Mouse (Mus musculus) embryonic stem cell, embryonic (primary cell): Measurements from ENCODE around the gene Itpr2.

Source experiments
- CTCF ChIA-PET, 4 experiments: fragments of 300-600 bp in 2 of 4; fragments of 350-600 bp in 2 of 4; sonication (Branson Sonifier 250); formaldehyde crosslinking; loops; one replicate each; lab custom pipeline; 2022; ENCODE audit warnings: inconsistent platforms in 2 of 4; lab: Charles Lee
- POLR2A ChIA-PET, 4 experiments: fragments of 300-600 bp in 2 of 4; fragments of 350-600 bp in 2 of 4; sonication (Branson Sonifier 250); formaldehyde crosslinking; loops; one replicate each; lab custom pipeline; 2022; ENCODE audit warnings: antibody characterized with exemption in 4 of 4, inconsistent platforms in 1 of 4; lab: Charles Lee

Itpr2 gene

GRCm38 (mm10) chr6:146157099-146157498 lies 344.9 kb downstream of the Itpr2 start:
- POLR2A ChIA-PET = interaction anchor here in 1 of 4 experiments (0.5 kb wide), 1 partner anchor 194 kb away, joined by 3 read pairs; no protein-coding TSS in a partner anchor

GRCm38 (mm10) chr6:146156536-146156935 lies 345.5 kb downstream of the Itpr2 start:
- POLR2A ChIA-PET = no interaction called here
- CTCF ChIA-PET = no interaction called here

More at GRCm38 (mm10) chr6:146157099-146157498, 344.9 kb downstream of the Itpr2 start:
- CTCF ChIA-PET = no interaction called here

- CTCF ChIA-PET = interaction anchor here in 1 of 4 experiments (0.6 to 1.6 kb wide), 2 partner anchors 75 to 636 kb away, joined by 3 to 4 read pairs; no protein-coding TSS in a partner anchor
- POLR2A ChIA-PET = no interaction called here
Observed at GRCm38 (mm10) chr6:146155156-146155734, 346.8 kb downstream of the Itpr2 start.

GRCm38 (mm10) chr6:146152843-146153242 lies 349.2 kb downstream of the Itpr2 start:
- CTCF ChIA-PET = no interaction called here
- POLR2A ChIA-PET = no interaction called here

- POLR2A ChIA-PET = no interaction called here
- CTCF ChIA-PET = no interaction called here
Observed at GRCm38 (mm10) chr6:146140966-146141585, 360.9 kb downstream of the Itpr2 start.

GRCm38 (mm10) chr6:146140171-146140570 lies 361.9 kb downstream of the Itpr2 start:
- CTCF ChIA-PET = no interaction called here

GRCm38 (mm10) chr6:146136646-146137045 lies 365.4 kb downstream of the Itpr2 start:
- CTCF ChIA-PET = no interaction called here

More at GRCm38 (mm10) chr6:146140171-146140570, 361.9 kb downstream of the Itpr2 start:
- POLR2A ChIA-PET = interaction anchor here in 1 of 4 experiments (0.7 kb wide), 1 partner anchor 27 kb away, joined by 4 read pairs; no protein-coding TSS in a partner anchor

GRCm38 (mm10) chr6:146136244-146136643 lies 365.8 kb downstream of the Itpr2 start:
- CTCF ChIA-PET = no interaction called here
- POLR2A ChIA-PET = interaction anchor here in 1 of 4 experiments (1.3 kb wide), 1 partner anchor 9 kb away, joined by 3 read pairs; no protein-coding TSS in a partner anchor

More at GRCm38 (mm10) chr6:146136646-146137045, 365.4 kb downstream of the Itpr2 start:
- POLR2A ChIA-PET = interaction anchor here in 1 of 4 experiments (1.3 kb wide), 1 partner anchor 10 kb away, joined by 3 read pairs; no protein-coding TSS in a partner anchor

- ChIA-PET CTCF (no interaction called here), POLR2A (no interaction called here)
Observed at GRCm38 (mm10) chr6:146135291-146135690, 366.7 kb downstream of the Itpr2 start.

- ChIA-PET POLR2A (interaction anchor here in 1 of 4 experiments (0.6 kb wide), 1 partner anchor 277 kb away, joined by 3 read pairs; no protein-coding TSS in a partner anchor), CTCF (interaction anchor here in 1 of 4 experiments (0.6 kb wide), 1 partner anchor 158 kb away, joined by 6 read pairs; no protein-coding TSS in a partner anchor)
Observed at GRCm38 (mm10) chr6:146133921-146134320, 368.1 kb downstream of the Itpr2 start.

GRCm38 (mm10) chr6:146129066-146129465 lies 373.0 kb downstream of the Itpr2 start:
- POLR2A ChIA-PET = no interaction called here
- CTCF ChIA-PET = no interaction called here

- ChIA-PET POLR2A (interaction anchor here in 2 of 4 experiments (0.8 to 1.4 kb wide), 3 partner anchors 10 to 216 kb away, joined by 3 read pairs; no protein-coding TSS in a partner anchor), CTCF (no interaction called here)
Observed at GRCm38 (mm10) chr6:146126823-146127681, 375.0 kb downstream of the Itpr2 start.

GRCm38 (mm10) chr6:146125621-146126020 lies 376.4 kb downstream of the Itpr2 start:
- CTCF ChIA-PET = no interaction called here
- POLR2A ChIA-PET = interaction anchor here in 2 of 4 experiments (0.6 to 0.8 kb wide), 2 partner anchors 47 to 555 kb away, joined by 3 to 4 read pairs; no protein-coding TSS in a partner anchor

- ChIA-PET POLR2A (no interaction called here), CTCF (no interaction called here)
Observed at GRCm38 (mm10) chr6:146124479-146124878, 377.5 kb downstream of the Itpr2 start.

- CTCF ChIA-PET = no interaction called here
- POLR2A ChIA-PET = no interaction called here
Observed at GRCm38 (mm10) chr6:146123656-146124055, 378.4 kb downstream of the Itpr2 start.

- ChIA-PET POLR2A (no interaction called here), CTCF (interaction anchor here in 1 of 4 experiments (1.6 kb wide), 1 partner anchor 152 kb away, joined by 4 read pairs; no protein-coding TSS in a partner anchor)
Observed at GRCm38 (mm10) chr6:146120172-146120571, 381.9 kb downstream of the Itpr2 start.

- ChIA-PET CTCF (no interaction called here), POLR2A (interaction anchor here in 1 of 4 experiments (1.3 kb wide), 1 partner anchor 37 kb away, joined by 3 read pairs; no protein-coding TSS in a partner anchor)
Observed at GRCm38 (mm10) chr6:146114731-146115302, 387.2 kb downstream of the Itpr2 start.

GRCm38 (mm10) chr6:146114071-146114470 lies 388.0 kb downstream of the Itpr2 start:
- POLR2A ChIA-PET = no interaction called here
- CTCF ChIA-PET = no interaction called here
